Mouse (Mus musculus): ENCODE data around the gene Prrt2. TPM values are rescaled to one million over a fixed set of nuclear protein-coding genes. Genes with fewer than 3 reads are reported as not detected.

Prrt2 gene
- polyA plus RNA-seq, 1 experiment from 2014 or later = 13.1 TPM

GRCm38 (mm10) chr7:127018416-127019305, 2.4 kb downstream of the Prrt2 start:
- H3K9me3 ChIP-seq = no peaks in the 10 kb centered on the region
- H3K4me1 ChIP-seq = peaks cover 82% of the 10 kb centered on the region
- peak overlapping the region; percentile 96 for H3K27ac ChIP-seq
- peaks cover 41% of the 10 kb centered on the region for H3K36me3 ChIP-seq
- peak overlapping the region; percentile 92 for H3K4me2 ChIP-seq
- 68% methylated on average over 15 of the region's 15 CpGs for WGBS
- peak overlapping the region; percentile 83 for H3K9ac ChIP-seq
- H3K4me3 ChIP-seq = peak overlapping the region; percentile 72
- no peak for ATAC-seq (ENCODE audit: insufficient number of reproducible peaks, insufficient read depth, low FRiP score, low TSS enrichment, low read depth)
- H3K27me3 ChIP-seq = no peaks in the 10 kb centered on the region

- H3K9me3 ChIP-seq = no peaks in the 10 kb centered on the region
- peak overlapping the region; percentile 92 for H3K4me2 ChIP-seq
- WGBS = 60% methylated on average over 6 of the region's 6 CpGs
- H3K4me3 ChIP-seq = peak overlapping the region; percentile 72
- no peaks in the 10 kb centered on the region for H3K27me3 ChIP-seq
- peak overlapping the region; percentile 96 for H3K27ac ChIP-seq
- peaks cover 41% of the 10 kb centered on the region for H3K36me3 ChIP-seq
- no peak for ATAC-seq (ENCODE audit: insufficient number of reproducible peaks, insufficient read depth, low FRiP score, low TSS enrichment, low read depth)
- peak overlapping the region; percentile 83 for H3K9ac ChIP-seq
- peaks cover 75% of the 10 kb centered on the region for H3K4me1 ChIP-seq
Observed at GRCm38 (mm10) chr7:127017950-127018345, 3.1 kb downstream of the Prrt2 start.

- ATAC-seq (ENCODE audit: insufficient number of reproducible peaks, insufficient read depth, low FRiP score, low TSS enrichment, low read depth) = peak; percentile 75
- Histone ChIP-seq H3K4me3 (peak within 1 kb of the TSS; percentile 72), H3K27ac (peak within 1 kb of the TSS; percentile 96), H3K4me1 (peaks cover 68% of the 10 kb centered on the region), H3K27me3 (no peaks in the 10 kb centered on the region), H3K9me3 (no peaks in the 10 kb centered on the region), H3K4me2 (peak within 1 kb of the TSS; percentile 92), H3K9ac (peak within 1 kb of the TSS; percentile 93), H3K36me3 (peaks cover 41% of the 10 kb centered on the region)
- whole genome bisulfite sequencing = 2% methylated on average over 39 of the region's 39 CpGs
Observed at GRCm38 (mm10) chr7:127016971-127017949, 3.8 kb downstream of the Prrt2 start, which contains the start of gene Pagr1a. Gene Pagr1a, minus strand, starts transcription at chr7:127017352.

- Histone ChIP-seq H3K4me2 (peak overlapping the region; percentile 92), H3K9ac (peak overlapping the region; percentile 93), H3K4me1 (peaks cover 61% of the 10 kb centered on the region), H3K27me3 (no peaks in the 10 kb centered on the region), H3K4me3 (peak overlapping the region; percentile 72), H3K36me3 (peaks cover 45% of the 10 kb centered on the region), H3K27ac (peak overlapping the region; percentile 96), H3K9me3 (no peaks in the 10 kb centered on the region)
- ATAC-seq (ENCODE audit: insufficient number of reproducible peaks, insufficient read depth, low FRiP score, low TSS enrichment, low read depth) = 0 out of 2 replicates have a peak, but pooled peaks have one; percentile 15
- under 1% methylated on average over 22 of the region's 22 CpGs for WGBS
Observed at GRCm38 (mm10) chr7:127016486-127016938, 4.5 kb downstream of the Prrt2 start.

GRCm38 (mm10) chr7:127016481-127016485, 4.7 kb downstream of the Prrt2 start, which contains the start of gene Pagr1b:
Gene Pagr1b, minus strand, starts transcription at chr7:127016484.
- peak within 1 kb of the TSS; percentile 92 for H3K4me2 ChIP-seq
- no peaks in the 10 kb centered on the region for H3K27me3 ChIP-seq
- peak within 1 kb of the TSS; percentile 72 for H3K4me3 ChIP-seq
- peak within 1 kb of the TSS; percentile 93 for H3K9ac ChIP-seq
- peak within 1 kb of the TSS; percentile 96 for H3K27ac ChIP-seq
- H3K9me3 ChIP-seq = no peaks in the 10 kb centered on the region
- peaks cover 47% of the 10 kb centered on the region for H3K36me3 ChIP-seq
- peaks cover 58% of the 10 kb centered on the region for H3K4me1 ChIP-seq
- ATAC-seq (ENCODE audit: insufficient number of reproducible peaks, insufficient read depth, low FRiP score, low TSS enrichment, low read depth) = no peak

- H3K4me1 ChIP-seq = peaks cover 56% of the 10 kb centered on the region
- H3K9me3 ChIP-seq = no peaks in the 10 kb centered on the region
- H3K27ac ChIP-seq = peak overlapping the region; percentile 96
- WGBS = 2% methylated on average over 10 of the region's 10 CpGs
- peak overlapping the region; percentile 72 for H3K4me3 ChIP-seq
- peak overlapping the region; percentile 93 for H3K9ac ChIP-seq
- H3K27me3 ChIP-seq = no peaks in the 10 kb centered on the region
- ATAC-seq (ENCODE audit: insufficient number of reproducible peaks, insufficient read depth, low FRiP score, low TSS enrichment, low read depth) = no peak
- H3K4me2 ChIP-seq = peak overlapping the region; percentile 92
- peaks cover 49% of the 10 kb centered on the region for H3K36me3 ChIP-seq
Observed at GRCm38 (mm10) chr7:127016081-127016480, 4.9 kb downstream of the Prrt2 start.

- 91% methylated on average over 12 of the region's 12 CpGs for WGBS
- Histone ChIP-seq H3K4me1 (peaks cover 49% of the 10 kb centered on the region), H3K9ac (peak overlapping the region; percentile 93), H3K27me3 (no peaks in the 10 kb centered on the region), H3K4me2 (peak overlapping the region; percentile 92), H3K36me3 (peaks cover 54% of the 10 kb centered on the region), H3K27ac (no peak overlapping the region), H3K4me3 (peak overlapping the region; percentile 72; the same call in 1 of the 2 replicates), H3K9me3 (no peaks in the 10 kb centered on the region)
- ATAC-seq (ENCODE audit: insufficient number of reproducible peaks, insufficient read depth, low FRiP score, low TSS enrichment, low read depth) = no peak
Observed at GRCm38 (mm10) chr7:127014993-127015392, 6.0 kb downstream of the Prrt2 start.

GRCm38 (mm10) chr7:127014320-127014719, 6.7 kb downstream of the Prrt2 start, which contains the start of gene Mvp:
Gene Mvp, minus strand, starts transcription at chr7:127014621.
- ATAC-seq (ENCODE audit: insufficient number of reproducible peaks, insufficient read depth, low FRiP score, low TSS enrichment, low read depth) = no peak
- no peaks in the 10 kb centered on the region for H3K27me3 ChIP-seq
- H3K9ac ChIP-seq = peak within 1 kb of the TSS; percentile 93
- H3K4me1 ChIP-seq = peaks cover 42% of the 10 kb centered on the region
- no peaks in the 10 kb centered on the region for H3K9me3 ChIP-seq
- peak within 1 kb of the TSS; percentile 92 for H3K4me2 ChIP-seq
- WGBS = 52% methylated on average over 11 of the region's 11 CpGs
- peak within 1 kb of the TSS; percentile 96; the same call in 1 of the 2 replicates for H3K27ac ChIP-seq
- peaks cover 54% of the 10 kb centered on the region for H3K36me3 ChIP-seq
- peak within 1 kb of the TSS; percentile 72 for H3K4me3 ChIP-seq

GRCm38 (mm10) chr7:127013385-127013784, 7.6 kb downstream of the Prrt2 start:
- ATAC-seq (ENCODE audit: insufficient number of reproducible peaks, insufficient read depth, low FRiP score, low TSS enrichment, low read depth) = no peak
- Histone ChIP-seq H3K4me1 (peaks cover 38% of the 10 kb centered on the region), H3K36me3 (peaks cover 54% of the 10 kb centered on the region), H3K9ac (no peak overlapping the region), H3K27me3 (no peaks in the 10 kb centered on the region), H3K9me3 (no peaks in the 10 kb centered on the region), H3K4me3 (no peak overlapping the region), H3K4me2 (no peak overlapping the region), H3K27ac (no peak overlapping the region)
- 95% methylated on average over 6 of the region's 6 CpGs for WGBS

GRCm38 (mm10) chr7:127012845-127013244, 8.2 kb downstream of the Prrt2 start:
- 95% methylated on average over 10 of the region's 10 CpGs for WGBS
- H3K9ac ChIP-seq = no peak overlapping the region
- H3K4me3 ChIP-seq = no peak overlapping the region

GRCm38 (mm10) chr7:127012374-127012773, 8.6 kb downstream of the Prrt2 start:
- H3K27ac ChIP-seq = no peak overlapping the region
- no peak overlapping the region for H3K9ac ChIP-seq
- peaks cover 31% of the 10 kb centered on the region for H3K4me1 ChIP-seq
- H3K9me3 ChIP-seq = no peaks in the 10 kb centered on the region
- H3K4me2 ChIP-seq = no peak overlapping the region
- ATAC-seq (ENCODE audit: insufficient number of reproducible peaks, insufficient read depth, low FRiP score, low TSS enrichment, low read depth) = no peak
- no peak overlapping the region for H3K4me3 ChIP-seq
- H3K36me3 ChIP-seq = peaks cover 54% of the 10 kb centered on the region
- no peaks in the 10 kb centered on the region for H3K27me3 ChIP-seq
- WGBS = 91% methylated on average over 6 of the region's 6 CpGs

More at GRCm38 (mm10) chr7:127012845-127013244, 8.2 kb downstream of the Prrt2 start:
- no peak overlapping the region for H3K27ac ChIP-seq
- H3K4me2 ChIP-seq = no peak overlapping the region
- H3K4me1 ChIP-seq = peaks cover 35% of the 10 kb centered on the region
- ATAC-seq (ENCODE audit: insufficient number of reproducible peaks, insufficient read depth, low FRiP score, low TSS enrichment, low read depth) = no peak
- H3K27me3 ChIP-seq = no peaks in the 10 kb centered on the region
- no peaks in the 10 kb centered on the region for H3K9me3 ChIP-seq
- H3K36me3 ChIP-seq = peaks cover 54% of the 10 kb centered on the region

Data from embryonic facial prominence, embryonic 13.5 days (tissue).